Mouse (Mus musculus) MEL (cell line): ENCODE measurements around the gene Txnrd1. TPM values are rescaled to one million over a fixed set of nuclear protein-coding genes. Genes with fewer than 3 reads are reported as not detected.

ENCODE experiments used
- DNase-seq: peaks from one replicate; pipeline ENCODE4 v3.0.0; 2011; ENCODE audit warnings: low read depth, low spot score
- H3K27ac ChIP-seq: 2 replicates; pipeline ENCODE4 v1.5.1; 2012; ENCODE audit warnings: low read depth, mild to moderate bottlenecking, control low read depth, low read length, moderate library complexity; ENCODE audit not compliant: control insufficient read depth
- H3K27me3 ChIP-seq, 2 experiments: fragments of 150-350 bp in 1 of 2; sonication (generic) in 1 of 2; 2 replicates each; pipeline ENCODE4 v1.6.1; 2012; ENCODE audit warnings: low read length in 2 of 2, mild to moderate bottlenecking in 2 of 2, improper control_type of control experiment in 1 of 2, moderate library complexity in 1 of 2; ENCODE audit not compliant: insufficient read depth in 2 of 2, control insufficient read depth in 1 of 2
- H3K36me3 ChIP-seq, 2 experiments: 2 replicates each; pipeline ENCODE4 v1.6.1; 2012 to 2014; ENCODE audit warnings: low read length in 2 of 2, improper control_type of control experiment in 1 of 2, inconsistent platforms in 1 of 2, mild to moderate bottlenecking in 1 of 2; ENCODE audit not compliant: insufficient read depth in 2 of 2, control insufficient read depth in 1 of 2
- H3K4me1 ChIP-seq, 2 experiments: fragments of 150-350 bp in 1 of 2; sonication (generic) in 1 of 2; 2 replicates each; pipeline ENCODE4 v1.6.1; 2012; ENCODE audit warnings: low read length in 2 of 2, improper control_type of control experiment in 1 of 2, mild to moderate bottlenecking in 1 of 2; ENCODE audit not compliant: insufficient read depth in 2 of 2, control insufficient read depth in 1 of 2
- H3K4me3 ChIP-seq, 2 experiments: fragments of 150-350 bp in 1 of 2; sonication (generic) in 1 of 2; 2 replicates each; pipeline ENCODE4 v1.5.1; 2012; ENCODE audit warnings: low read depth in 2 of 2, low read length in 2 of 2, mild to moderate bottlenecking in 2 of 2, moderate library complexity in 2 of 2, control low read depth in 1 of 2, improper control_type of control experiment in 1 of 2; ENCODE audit not compliant: control insufficient read depth in 1 of 2, insufficient read depth in 1 of 2
- H3K79me2 ChIP-seq: 2 replicates; pipeline ENCODE4 v1.6.1; 2012; ENCODE audit warnings: mild to moderate bottlenecking, low read length, moderate library complexity; ENCODE audit not compliant: control insufficient read depth, poor library complexity, insufficient read depth
- H3K9ac ChIP-seq: 2 replicates; pipeline ENCODE4 v1.6.1; 2012; ENCODE audit warnings: low read depth, mild to moderate bottlenecking, control low read depth, low read length, moderate library complexity; ENCODE audit not compliant: control insufficient read depth, poor library complexity, severe bottlenecking
- H3K9me3 ChIP-seq: fragments of 150-350 bp; sonication (generic); replicated peaks from 2 replicates; pipeline ENCODE4 v1.6.1; 2012; ENCODE audit warnings: mild to moderate bottlenecking, low read length, improper control_type of control experiment, moderate library complexity; ENCODE audit not compliant: insufficient read depth
- CTCF ChIP-seq, 3 experiments: IDR thresholded peaks in 2 of 3; conservative IDR thresholded peaks in 1 of 3; 2 replicates each; pipeline ENCODE4 v1.5.1; 2011 to 2012; ENCODE audit warnings: low read length in 3 of 3, low read depth in 2 of 3, mild to moderate bottlenecking in 2 of 3, improper control_type of control experiment in 1 of 3, inconsistent platforms in 1 of 3, mixed read lengths in 1 of 3, moderate library complexity in 1 of 3; ENCODE audit not compliant: control insufficient read depth in 1 of 3, insufficient read depth in 1 of 3, poor library complexity in 1 of 3, severe bottlenecking in 1 of 3
- E2F4 ChIP-seq: IDR thresholded peaks from 2 replicates; pipeline ENCODE4 v1.6.1; 2011; ENCODE audit warnings: low read depth, low read length, improper control_type of control experiment, borderline replicate concordance
- EP300 ChIP-seq, 2 experiments: IDR thresholded peaks; 2 replicates each; pipeline ENCODE4 v1.6.1; 2011; ENCODE audit warnings: improper control_type of control experiment in 2 of 2, low read length in 2 of 2, low read depth in 1 of 2, mild to moderate bottlenecking in 1 of 2
- HCFC1 ChIP-seq: IDR thresholded peaks from 2 replicates; pipeline ENCODE4 v1.6.1; 2012; ENCODE audit warnings: low read depth, mild to moderate bottlenecking, inconsistent platforms, low read length, improper control_type of control experiment, moderate library complexity
- JUND ChIP-seq: IDR thresholded peaks from 2 replicates; pipeline ENCODE4 v1.6.1; 2011; ENCODE audit warnings: low read depth, mild to moderate bottlenecking, improper control_type of control experiment, low read length
- MAFK ChIP-seq: IDR thresholded peaks from 2 replicates; pipeline ENCODE4 v1.6.1; 2011; ENCODE audit warnings: low read depth, mild to moderate bottlenecking, low read length, improper control_type of control experiment, borderline replicate concordance
- MAX ChIP-seq: IDR thresholded peaks from 2 replicates; pipeline ENCODE4 v1.6.1; 2011; ENCODE audit warnings: low read length, improper control_type of control experiment
- MEF2A ChIP-seq: IDR thresholded peaks from 2 replicates; pipeline ENCODE4 v1.6.1; 2014; ENCODE audit warnings: low read depth, mild to moderate bottlenecking, inconsistent platforms, low read length, improper control_type of control experiment; ENCODE audit not compliant: poor library complexity, insufficient replicate concordance, severe bottlenecking; ENCODE audit errors: extremely low read depth
- MXI1 ChIP-seq: IDR thresholded peaks from 2 replicates; pipeline ENCODE4 v1.6.1; 2011; ENCODE audit warnings: mild to moderate bottlenecking, low read depth, low read length, improper control_type of control experiment
- MYC ChIP-seq: IDR thresholded peaks from 2 replicates; pipeline ENCODE4 v1.6.1; 2011; ENCODE audit warnings: low read depth, mild to moderate bottlenecking, low read length, improper control_type of control experiment, moderate library complexity
- NRF1 ChIP-seq: IDR thresholded peaks from 2 replicates; pipeline ENCODE4 v1.6.1; 2014; ENCODE audit warnings: low read depth, mild to moderate bottlenecking, inconsistent platforms, low read length, improper control_type of control experiment, moderate library complexity; ENCODE audit not compliant: poor library complexity, insufficient read depth, severe bottlenecking
- POLR2AphosphoS2 ChIP-seq: IDR thresholded peaks from 2 replicates; pipeline ENCODE4 v1.6.1; 2011; ENCODE audit warnings: low read length, improper control_type of control experiment
- RAD21 ChIP-seq: IDR thresholded peaks from 2 replicates; pipeline ENCODE4 v1.6.1; 2011; ENCODE audit warnings: mild to moderate bottlenecking, low read depth, low read length, improper control_type of control experiment
- RCOR1 ChIP-seq: IDR thresholded peaks from 2 replicates; pipeline ENCODE4 v1.6.1; 2012; ENCODE audit warnings: low read depth, mild to moderate bottlenecking, inconsistent platforms, low read length, improper control_type of control experiment
- SMC3 ChIP-seq: IDR thresholded peaks from 2 replicates; pipeline ENCODE4 v1.6.1; 2011; ENCODE audit warnings: low read depth, low read length, improper control_type of control experiment
- UBTF ChIP-seq: IDR thresholded peaks from 2 replicates; pipeline ENCODE4 v1.6.1; 2012; ENCODE audit warnings: low read depth, mild to moderate bottlenecking, inconsistent platforms, low read length, improper control_type of control experiment, moderate library complexity, borderline replicate concordance; ENCODE audit not compliant: insufficient read depth
- USF1 ChIP-seq: IDR thresholded peaks from 2 replicates; pipeline ENCODE4 v1.6.1; 2014; ENCODE audit warnings: low read depth, mild to moderate bottlenecking, inconsistent platforms, low read length, improper control_type of control experiment, moderate library complexity
- ZMIZ1 ChIP-seq: IDR thresholded peaks from 2 replicates; pipeline ENCODE4 v1.6.1; 2012; ENCODE audit warnings: low read depth, mild to moderate bottlenecking, inconsistent platforms, low read length, improper control_type of control experiment, moderate library complexity
- polyA plus RNA-seq, 2 experiments: library from polyadenylated mRNA; stranded (reverse) in 1 of 2; unstranded in 1 of 2; fragments of >175 nt in 1 of 2; fragments of >200 nt in 1 of 2; gene quantifications; 2 replicates each; pipeline versions ENCODE4 v1.2.1 to v1.2.4; 2012; ENCODE audit warnings: low replicate concordance in 2 of 2, low read depth in 1 of 2; ENCODE audit not compliant: insufficient read length in 2 of 2, insufficient read depth in 1 of 2, missing spikeins in 1 of 2
- total RNA-seq: library from RNA; depleted of rRNA; stranded (reverse); fragments of 300-350 nt; gene quantifications from 2 replicates; pipeline ENCODE4 v1.2.3, GENCODE M21; 2012

The Txnrd1 gene
- total and polyA plus RNA-seq, 3 experiments = 91.6 to 127 TPM; not detected in 1

DNA sequence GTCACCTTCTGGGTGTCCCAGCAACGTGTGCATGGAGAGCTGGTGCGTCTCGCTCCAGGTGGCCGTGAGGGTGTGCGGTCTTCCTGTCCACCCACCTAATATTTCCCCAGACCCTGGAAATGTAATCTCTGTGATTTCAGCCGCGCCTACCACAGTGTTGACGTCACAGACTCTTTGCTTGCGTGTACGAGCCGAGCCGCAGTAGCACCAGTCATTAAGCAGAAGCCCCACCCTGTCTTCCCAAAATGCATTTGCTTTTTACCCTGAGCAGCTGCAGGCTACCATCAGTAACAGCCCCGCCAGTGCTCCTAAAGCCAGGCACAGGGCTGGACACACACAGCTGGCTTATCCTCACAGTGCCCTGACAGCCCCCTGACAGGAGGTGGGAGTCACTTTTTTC, 64.2 kb downstream of the Txnrd1 start:
- Histone ChIP-seq H3K9ac (no peak overlapping the region), H3K36me3 (peaks cover 9 to 18% of the 10 kb centered on the region in 2 experiments), H3K4me1 (peaks cover 0 to 11% of the 10 kb centered on the region in 2 experiments; a peak in 2 of 4 replicates), H3K27me3 (no peaks in the 10 kb centered on the region), H3K9me3 (no peaks in the 10 kb centered on the region), H3K27ac (no peak overlapping the region), H3K4me3 (no peak overlapping the region), H3K79me2 (no peaks in the 10 kb centered on the region)
- DNase-seq = no peak
- TF ChIP-seq NRF1 (no peak), EP300 (IDR thresholded peaks at IDR 0.05; ENCODE audit: low read depth in 1 of 2, low read length in 2 of 2) (no peak), E2F4 (no peak), MYC (no peak), SMC3 (no peak), JUND (no peak), HCFC1 (no peak), CTCF (IDR thresholded peaks at IDR 0.05 in 2 of 3, conservative IDR thresholded peaks at IDR 0.05 in 1 of 3; ENCODE audit: control insufficient read depth in 1 of 3, insufficient read depth in 1 of 3, low read depth in 2 of 3, low read length in 3 of 3, poor library complexity in 1 of 3, severe bottlenecking in 1 of 3) (no peak), MXI1 (no peak), UBTF (no peak), ZMIZ1 (no peak), RAD21 (no peak), MEF2A (no peak), MAX (no peak), MAFK (no peak)

DNA sequence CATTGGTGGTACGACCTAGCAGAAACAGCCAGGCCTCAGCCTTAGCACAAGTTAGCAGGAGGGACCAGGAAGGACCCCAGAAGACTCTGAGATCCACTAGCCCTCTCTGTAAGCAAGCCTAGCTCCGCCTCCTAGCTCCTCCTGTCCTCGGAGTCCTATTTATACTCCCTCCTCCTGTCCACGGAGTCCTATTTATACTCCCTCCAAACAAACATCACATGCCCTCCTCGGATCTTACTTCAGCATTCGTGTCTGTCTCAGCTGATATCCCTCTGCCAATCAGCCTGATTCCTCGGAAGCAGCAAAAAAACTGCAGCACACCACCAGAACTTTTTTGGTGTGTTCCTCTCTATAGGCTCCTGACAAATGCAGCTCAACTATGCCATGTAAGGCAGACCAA, 65.1 kb downstream of the Txnrd1 start:
- H3K4me1 ChIP-seq = peaks cover 0 to 7% of the 10 kb centered on the region in 2 experiments; a peak in 2 of 4 replicates
- H3K27ac ChIP-seq = no peak overlapping the region
- H3K9ac ChIP-seq = no peak overlapping the region
- peaks cover 8 to 9% of the 10 kb centered on the region in 2 experiments for H3K36me3 ChIP-seq
- H3K79me2 ChIP-seq = no peaks in the 10 kb centered on the region
- H3K27me3 ChIP-seq = no peaks in the 10 kb centered on the region
- H3K9me3 ChIP-seq = no peaks in the 10 kb centered on the region
- no peak overlapping the region for H3K4me3 ChIP-seq
- no peak for DNase-seq
- TF ChIP-seq RCOR1 = no peak
- no peak for TF ChIP-seq JUND
- TF ChIP-seq USF1 = no peak
- TF ChIP-seq POLR2AphosphoS2 = peak; percentile 67; the same call in 1 of the 2 replicates
